Mouse (Mus musculus) forebrain, embryonic 16.5 days (tissue): ENCODE results near the gene Il13. TPM values are rescaled to one million over a fixed set of nuclear protein-coding genes. Genes with fewer than 3 reads are reported as not detected.

Experiments
- ATAC-seq: fragments of 200-750 bp; cut with Nextera tagmentation; 2 replicates; pipeline ENCODE4 v1.8.0; 2017; ENCODE audit warnings: mild to moderate bottlenecking, moderate library complexity
- H3K27ac ChIP-seq: fragments of 300-500 bp; sonication (generic); 2 replicates; pipeline ENCODE4 v1.5.1; 2014; ENCODE audit warnings: low read length, control low read depth
- H3K27me3 ChIP-seq: fragments of 300-500 bp; sonication (generic); replicated peaks from 2 replicates; pipeline ENCODE4 v1.6.1; 2014; ENCODE audit warnings: low read length; ENCODE audit not compliant: control insufficient read depth, insufficient read depth
- H3K36me3 ChIP-seq: fragments of 300-500 bp; sonication (generic); 2 replicates; pipeline ENCODE4 v1.6.1; 2014; ENCODE audit not compliant: control insufficient read depth, insufficient read depth
- H3K4me1 ChIP-seq: fragments of 300-500 bp; sonication (generic); replicated peaks from 2 replicates; pipeline ENCODE4 v1.6.1; 2014; ENCODE audit warnings: low read length; ENCODE audit not compliant: control insufficient read depth, insufficient read depth
- H3K4me2 ChIP-seq: fragments of 300-500 bp; sonication (generic); 2 replicates; pipeline ENCODE4 v1.6.1; 2014; ENCODE audit warnings: mild to moderate bottlenecking, low read length, control low read depth
- H3K4me3 ChIP-seq: fragments of 300-500 bp; sonication (generic); replicated peaks from 2 replicates; pipeline ENCODE4 v1.5.1; 2014; ENCODE audit warnings: mild to moderate bottlenecking, low read length, control low read depth
- H3K9ac ChIP-seq: fragments of 300-500 bp; sonication (generic); replicated peaks from 2 replicates; pipeline ENCODE4 v1.6.1; 2014; ENCODE audit warnings: low read depth, low read length, control low read depth
- H3K9me3 ChIP-seq: fragments of 300-500 bp; sonication (generic); 2 replicates; pipeline ENCODE4 v1.6.1; 2016; ENCODE audit warnings: low read length; ENCODE audit not compliant: control insufficient read depth
- WGBS: fragments of 180-500 bp; shearing (Covaris S2); extraction: QIAGEN DNeasy Blood & Tissue Kit; methylation state at CpG from one replicate; pipeline ENCODE4 v1.1.7; 2014; 5-methylcytosine and 5-hydroxymethylcytosine counted together
- polyA plus RNA-seq: library from polyadenylated mRNA; unstranded; fragments of >200 nt; fragmentation: Nextera tagmentation; extraction: Ambion mirVana; gene quantifications from 2 replicates; pipeline ENCODE4 v1.2.1, GENCODE M21; 2015

Gene Il13
- not detected in 2 replicates for polyA plus RNA-seq

- Histone ChIP-seq H3K9ac (no peak within 1 kb of the TSS), H3K9me3 (no peaks in the 10 kb centered on the region), H3K4me1 (peaks cover 6% of the 10 kb centered on the region), H3K27me3 (peaks cover 6% of the 10 kb centered on the region; the same call in 1 of the 2 replicates), H3K4me3 (no peak within 1 kb of the TSS), H3K36me3 (no peaks in the 10 kb centered on the region), H3K4me2 (no peak within 1 kb of the TSS), H3K27ac (no peak within 1 kb of the TSS)
- 92% methylated on average over 8 of the region's 8 CpGs for WGBS
- no peak for ATAC-seq
These were observed at the start of gene Il13 for GRCm38 (mm10) chr11:53634556-53634955. TSS of gene Il13 (minus strand) at chr11:53634702.

GRCm38 (mm10) chr11:53682994-53683530 is 48.6 kb upstream of the Il13 start:
- Histone ChIP-seq H3K4me1 (no peaks in the 10 kb centered on the region), H3K9me3 (no peaks in the 10 kb centered on the region), H3K4me3 (no peak overlapping the region), H3K27ac (no peak overlapping the region), H3K27me3 (no peaks in the 10 kb centered on the region), H3K36me3 (peaks cover 9% of the 10 kb centered on the region; the same call in 1 of the 2 replicates), H3K4me2 (no peak overlapping the region), H3K9ac (no peak overlapping the region)
- 94% methylated on average over 9 of the region's 9 CpGs for WGBS
- no peak for ATAC-seq

GRCm38 (mm10) chr11:53682170-53682569 is 47.7 kb upstream of the Il13 start:
- peaks cover 9% of the 10 kb centered on the region; the same call in 1 of the 2 replicates for H3K36me3 ChIP-seq
- no peak for ATAC-seq
- H3K27me3 ChIP-seq, result no peaks in the 10 kb centered on the region
- H3K27ac ChIP-seq, result no peak overlapping the region
- no peaks in the 10 kb centered on the region for H3K4me1 ChIP-seq
- no peak overlapping the region for H3K4me2 ChIP-seq
- H3K4me3 ChIP-seq, result no peak overlapping the region
- no peaks in the 10 kb centered on the region for H3K9me3 ChIP-seq
- no peak overlapping the region for H3K9ac ChIP-seq
- 85% methylated on average over 2 of the region's 2 CpGs for WGBS

GRCm38 (mm10) chr11:53681686-53682085 is 47.2 kb upstream of the Il13 start:
- Histone ChIP-seq H3K27me3 (no peaks in the 10 kb centered on the region), H3K4me1 (no peaks in the 10 kb centered on the region), H3K9ac (no peak overlapping the region), H3K4me3 (no peak overlapping the region), H3K36me3 (peaks cover 9% of the 10 kb centered on the region; the same call in 1 of the 2 replicates), H3K27ac (no peak overlapping the region), H3K4me2 (no peak overlapping the region), H3K9me3 (no peaks in the 10 kb centered on the region)
- 92% methylated on average over 2 of the region's 2 CpGs for WGBS
- ATAC-seq, result no peak

DNA sequence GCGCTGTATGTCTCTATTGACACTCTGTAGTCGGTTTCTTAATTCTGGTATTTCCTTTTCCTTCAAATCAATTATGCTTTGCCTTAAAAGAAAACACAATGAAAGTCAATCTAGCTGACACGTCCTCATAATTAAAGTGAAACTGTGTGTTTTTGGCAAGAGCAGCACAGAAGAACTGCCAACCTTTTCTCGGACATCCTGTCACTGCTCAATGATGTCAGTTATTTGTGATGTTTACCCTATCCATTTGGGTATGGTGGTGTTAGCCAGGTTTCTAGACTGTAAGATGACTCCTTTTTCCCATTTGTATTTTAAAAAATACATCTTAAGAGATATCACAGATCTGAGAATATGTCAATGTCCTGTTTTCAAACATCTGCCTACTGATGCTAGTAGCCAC is 45.6 kb upstream of the Il13 start:
- 87% methylated on average over 4 of the region's 4 CpGs for WGBS
- Histone ChIP-seq H3K4me1 (no peaks in the 10 kb centered on the region), H3K27me3 (no peaks in the 10 kb centered on the region), H3K4me3 (no peak overlapping the region), H3K27ac (no peak overlapping the region), H3K9ac (no peak overlapping the region), H3K4me2 (no peak overlapping the region), H3K36me3 (peaks cover 9% of the 10 kb centered on the region), H3K9me3 (no peaks in the 10 kb centered on the region)
- ATAC-seq, result no peak

DNA sequence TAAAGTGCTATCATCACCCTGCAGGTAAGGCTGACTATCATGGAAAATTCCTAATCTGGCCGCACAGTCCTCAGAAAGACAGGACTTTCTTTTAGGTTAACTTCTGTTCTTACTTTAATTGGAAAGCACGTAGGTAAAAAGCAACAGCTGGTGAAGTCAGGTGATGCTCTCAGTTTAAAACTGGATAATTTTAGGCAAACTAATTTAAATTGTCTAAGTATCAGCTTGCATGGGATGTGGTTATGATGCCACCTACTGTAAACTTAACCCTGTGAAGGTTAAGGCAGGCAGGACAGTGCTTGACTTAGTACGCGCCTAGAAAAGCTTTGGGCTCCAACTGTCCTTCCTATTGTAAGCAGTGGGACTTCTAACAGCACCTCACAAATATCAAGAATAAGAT is 36.9 kb upstream of the Il13 start:
- no peaks in the 10 kb centered on the region for H3K27me3 ChIP-seq
- no peak for ATAC-seq
- H3K36me3 ChIP-seq, result peaks cover 10% of the 10 kb centered on the region
- H3K9ac ChIP-seq, result no peak overlapping the region
- 95% methylated on average over 4 of the region's 4 CpGs for WGBS
- H3K4me2 ChIP-seq, result no peak overlapping the region
- no peaks in the 10 kb centered on the region for H3K4me1 ChIP-seq
- no peaks in the 10 kb centered on the region for H3K9me3 ChIP-seq
- no peak overlapping the region for H3K4me3 ChIP-seq
- no peak overlapping the region for H3K27ac ChIP-seq

- H3K4me1 ChIP-seq, result 0 out of 2 replicates have a peak, but pooled peaks cover 4% of the 10 kb centered on the region
- no peak for ATAC-seq
- H3K36me3 ChIP-seq, result no peaks in the 10 kb centered on the region; the same call in 1 of the 2 replicates
- 79% methylated on average over 5 of the region's 5 CpGs for WGBS
- no peak overlapping the region for H3K4me3 ChIP-seq
- no peak overlapping the region for H3K4me2 ChIP-seq
- no peak overlapping the region for H3K9ac ChIP-seq
- no peak overlapping the region for H3K27ac ChIP-seq
- H3K27me3 ChIP-seq, result no peaks in the 10 kb centered on the region
- H3K9me3 ChIP-seq, result no peaks in the 10 kb centered on the region
These were observed 29.6 kb upstream of the Il13 start for GRCm38 (mm10) chr11:53664091-53664490.

DNA sequence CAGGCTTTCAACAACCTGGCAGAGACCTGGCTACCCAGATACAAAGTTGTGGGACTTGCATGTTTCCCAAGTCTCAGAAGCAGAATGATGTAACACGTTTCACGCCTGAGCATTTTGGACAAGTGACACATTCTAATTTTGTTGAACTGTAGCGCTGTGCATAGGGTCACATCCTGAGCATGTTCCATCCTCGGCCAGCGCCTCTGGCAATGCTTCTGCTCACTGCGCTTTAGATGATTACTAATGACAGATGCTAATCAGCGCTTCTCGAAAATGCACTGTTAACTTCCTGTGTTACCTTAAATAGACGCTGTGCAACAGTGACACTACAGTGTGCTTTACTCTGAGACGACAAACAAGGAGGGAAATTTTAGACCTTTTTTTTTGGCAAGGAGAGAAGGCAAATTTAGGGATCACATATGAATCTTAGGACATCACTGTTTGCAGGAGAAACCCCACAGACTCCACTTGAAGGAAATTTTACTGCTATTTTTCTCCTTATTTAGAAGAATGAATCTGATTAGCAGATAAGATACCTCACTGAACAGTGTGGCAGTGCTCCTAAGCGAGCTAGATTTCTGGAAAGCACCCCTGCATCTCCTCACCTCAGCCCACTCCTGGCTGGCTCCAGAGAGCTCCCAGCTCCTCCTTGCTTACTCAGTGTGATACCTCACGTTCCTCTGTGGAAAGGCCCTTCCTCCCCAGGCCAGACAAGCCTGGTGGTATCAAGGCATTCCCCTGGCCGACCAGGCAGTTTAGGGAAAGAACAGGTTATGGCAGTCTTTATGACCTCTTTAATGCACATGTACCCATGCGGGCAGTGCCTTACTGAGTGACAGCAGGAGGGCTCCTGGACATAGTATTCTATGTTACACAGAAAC is 28.5 kb upstream of the Il13 start:
- Histone ChIP-seq H3K27me3 (no peaks in the 10 kb centered on the region), H3K4me3 (no peak overlapping the region), H3K36me3 (no peaks in the 10 kb centered on the region; the same call in 1 of the 2 replicates), H3K9ac (no peak overlapping the region), H3K4me2 (no peak overlapping the region), H3K27ac (no peak overlapping the region), H3K9me3 (no peaks in the 10 kb centered on the region), H3K4me1 (0 out of 2 replicates have a peak, but pooled peaks cover 4% of the 10 kb centered on the region)
- no peak for ATAC-seq
- WGBS, result 85% methylated on average over 14 of the region's 14 CpGs

DNA sequence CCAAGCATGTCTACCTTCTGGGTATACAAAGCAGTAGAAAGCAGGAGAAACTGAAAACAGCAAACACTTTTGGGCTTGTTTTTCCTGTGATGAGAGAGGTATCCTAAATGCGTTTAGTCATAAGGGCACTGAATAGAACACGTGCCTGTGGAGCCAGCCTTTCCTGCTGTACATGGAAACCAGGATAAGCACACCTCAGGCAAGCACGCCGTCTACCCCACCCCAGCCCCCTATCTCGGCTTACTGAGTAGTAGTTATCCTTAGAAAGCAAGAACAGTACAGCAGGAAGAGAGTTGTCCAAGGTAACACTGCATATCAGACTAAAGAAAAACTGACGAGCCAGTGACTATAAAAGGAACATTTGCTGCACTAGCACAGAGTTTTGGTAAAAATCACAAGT is 23.3 kb upstream of the Il13 start:
- Histone ChIP-seq H3K27ac (no peak overlapping the region), H3K9me3 (no peaks in the 10 kb centered on the region), H3K9ac (no peak overlapping the region), H3K4me3 (no peak overlapping the region), H3K4me1 (0 out of 2 replicates have a peak, but pooled peaks cover 4% of the 10 kb centered on the region), H3K27me3 (no peaks in the 10 kb centered on the region), H3K4me2 (no peak overlapping the region), H3K36me3 (no peaks in the 10 kb centered on the region)
- no peak for ATAC-seq
- 93% methylated on average over 6 of the region's 6 CpGs for WGBS
